Mouse (Mus musculus) splenic B cell, adult 2 months (primary cell): ENCODE results near the gene Sec1.

Source experiments
- DNase-seq: peaks from one replicate; pipeline ENCODE4 v3.0.0-alpha.2; 2011; ENCODE audit warnings: low read depth, low spot score
- H3K27me3 ChIP-seq: 2 replicates; pipeline ENCODE4 v1.6.1; 2012; ENCODE audit warnings: mild to moderate bottlenecking, low read length, moderate library complexity, mixed read lengths; ENCODE audit not compliant: control insufficient read depth, poor library complexity, insufficient read depth, severe bottlenecking
- H3K36me3 ChIP-seq: 2 replicates; pipeline ENCODE4 v1.6.1; 2012; ENCODE audit warnings: mild to moderate bottlenecking, low read length, moderate library complexity, mixed read lengths; ENCODE audit not compliant: control insufficient read depth, poor library complexity, insufficient read depth, severe bottlenecking

The Sec1 gene

DNA sequence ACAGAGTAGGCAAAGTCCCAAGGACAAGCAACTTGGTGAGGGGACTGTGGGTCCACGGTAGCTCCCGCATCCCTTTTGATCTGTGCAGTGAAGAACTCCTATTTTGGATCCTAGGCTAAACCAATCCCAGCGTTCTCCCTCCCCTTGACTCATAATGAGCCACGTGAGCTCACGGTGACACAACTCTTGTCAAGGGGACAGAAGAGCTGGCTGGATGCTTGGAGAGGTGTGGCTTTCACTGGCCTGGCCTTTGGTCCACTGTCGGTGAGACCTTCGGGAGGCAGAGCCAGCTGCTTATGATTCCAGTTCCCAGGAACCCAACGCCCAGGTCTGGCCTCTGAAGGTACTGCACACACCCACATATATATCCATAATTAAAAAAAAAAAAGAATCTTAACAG lies 44.9 kb downstream of the Sec1 start:
- no peak for DNase-seq
- no peaks in the 10 kb centered on the region for H3K36me3 ChIP-seq
- H3K27me3 ChIP-seq: no peaks in the 10 kb centered on the region

DNA sequence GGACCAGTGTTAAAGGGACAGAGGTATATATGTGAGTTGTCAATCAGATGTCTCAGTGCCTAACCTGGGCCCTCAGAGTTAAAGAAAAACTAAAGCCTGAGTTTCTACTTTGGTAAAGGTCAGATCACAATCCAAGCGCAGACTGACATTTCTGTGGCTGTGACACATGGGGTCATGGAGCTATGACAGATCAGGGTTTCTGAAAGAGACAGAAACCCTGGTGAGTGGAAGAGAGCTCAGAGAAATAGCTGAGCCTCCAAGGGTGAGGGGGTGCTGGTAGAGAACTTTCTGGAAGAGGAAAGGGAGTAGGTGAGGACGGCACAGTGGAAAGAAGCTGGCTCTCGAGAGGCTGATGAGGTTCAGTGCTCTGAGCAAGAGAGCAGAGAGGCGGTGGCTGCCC lies 47.5 kb downstream of the Sec1 start:
- DNase-seq: no peak
- H3K27me3 ChIP-seq: no peaks in the 10 kb centered on the region

DNA sequence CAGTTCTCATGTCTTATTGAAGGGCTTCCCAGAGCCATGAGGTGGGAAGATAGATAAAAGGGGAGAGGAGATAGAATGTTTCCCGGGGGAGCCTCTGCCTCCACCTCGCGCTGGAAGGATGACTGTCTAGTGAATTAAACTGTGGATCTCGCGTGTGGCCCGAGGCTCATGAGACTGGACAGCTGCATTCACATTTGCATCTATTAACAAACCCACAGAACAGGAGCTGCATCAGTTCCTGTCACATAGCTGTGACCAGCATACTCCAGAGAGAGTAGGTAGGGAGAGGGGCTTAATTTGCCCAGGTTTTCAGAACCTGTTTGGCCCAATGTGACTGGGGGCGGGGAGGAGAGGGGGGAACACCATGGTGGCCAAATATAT lies 48.6 kb downstream of the Sec1 start:
- H3K27me3 ChIP-seq: no peaks in the 10 kb centered on the region
- H3K36me3 ChIP-seq: no peaks in the 10 kb centered on the region
- DNase-seq: no peak

More for the DNA sequence above, 47.5 kb downstream of the Sec1 start:
- H3K36me3 ChIP-seq: no peaks in the 10 kb centered on the region

GRCm38 (mm10) chr7:45644872-45645590 lies 49.2 kb downstream of the Sec1 start:
- Histone ChIP-seq H3K36me3 (no peaks in the 10 kb centered on the region), H3K27me3 (no peaks in the 10 kb centered on the region)
- DNase-seq: no peak

- DNase-seq: no peak
- Histone ChIP-seq H3K27me3 (no peaks in the 10 kb centered on the region), H3K36me3 (no peaks in the 10 kb centered on the region)
These were observed 50.0 kb downstream of the Sec1 start for GRCm38 (mm10) chr7:45644183-45644582.

GRCm38 (mm10) chr7:45643441-45644178 lies 50.6 kb downstream of the Sec1 start:
- peak; percentile 84 for DNase-seq
- H3K36me3 ChIP-seq: no peaks in the 10 kb centered on the region
- H3K27me3 ChIP-seq: no peaks in the 10 kb centered on the region

- no peaks in the 10 kb centered on the region for H3K27me3 ChIP-seq
- DNase-seq: no peak
- H3K36me3 ChIP-seq: no peaks in the 10 kb centered on the region
These were observed 51.5 kb downstream of the Sec1 start for GRCm38 (mm10) chr7:45642503-45643255.

GRCm38 (mm10) chr7:45642083-45642482 lies 52.1 kb downstream of the Sec1 start:
- no peaks in the 10 kb centered on the region for H3K36me3 ChIP-seq
- H3K27me3 ChIP-seq: no peaks in the 10 kb centered on the region
- no peak for DNase-seq

DNA sequence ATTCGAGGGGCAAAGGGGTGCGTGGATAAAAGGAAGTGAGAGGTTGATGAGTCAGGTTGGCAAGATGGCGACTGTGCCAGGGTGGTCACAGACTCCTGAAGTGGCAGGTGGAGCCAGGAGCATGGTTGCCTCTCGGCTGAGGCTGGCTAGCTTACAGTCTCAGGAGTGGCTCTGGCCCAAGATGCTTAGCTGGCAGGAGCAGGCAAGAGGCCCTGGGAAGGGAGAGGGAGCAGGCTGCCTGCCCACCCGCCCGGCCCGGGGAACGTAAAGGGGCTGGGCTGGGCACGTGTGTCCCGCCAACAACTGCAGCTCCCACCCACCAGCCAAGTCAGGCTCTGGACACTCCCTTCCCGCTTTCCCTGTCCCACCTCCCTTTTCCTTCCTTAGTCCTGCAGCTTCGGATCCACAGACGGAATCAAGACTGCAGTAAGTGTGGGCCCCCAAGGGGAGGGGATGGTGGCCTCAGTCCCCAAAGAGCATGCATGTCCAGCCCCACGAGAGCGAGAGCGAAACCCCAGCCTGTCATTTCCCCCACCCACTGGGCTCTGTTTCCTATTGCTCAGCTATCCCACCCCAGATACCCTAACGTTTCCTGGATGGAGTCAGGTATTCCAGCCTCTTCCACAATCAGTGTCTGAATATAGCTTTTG lies 52.7 kb downstream of the Sec1 start:
- Histone ChIP-seq H3K27me3 (no peaks in the 10 kb centered on the region), H3K36me3 (no peaks in the 10 kb centered on the region)
- DNase-seq: no peak

GRCm38 (mm10) chr7:45640191-45640957 lies 53.8 kb downstream of the Sec1 start:
- Histone ChIP-seq H3K27me3 (no peaks in the 10 kb centered on the region), H3K36me3 (no peaks in the 10 kb centered on the region)
- DNase-seq: no peak

DNA sequence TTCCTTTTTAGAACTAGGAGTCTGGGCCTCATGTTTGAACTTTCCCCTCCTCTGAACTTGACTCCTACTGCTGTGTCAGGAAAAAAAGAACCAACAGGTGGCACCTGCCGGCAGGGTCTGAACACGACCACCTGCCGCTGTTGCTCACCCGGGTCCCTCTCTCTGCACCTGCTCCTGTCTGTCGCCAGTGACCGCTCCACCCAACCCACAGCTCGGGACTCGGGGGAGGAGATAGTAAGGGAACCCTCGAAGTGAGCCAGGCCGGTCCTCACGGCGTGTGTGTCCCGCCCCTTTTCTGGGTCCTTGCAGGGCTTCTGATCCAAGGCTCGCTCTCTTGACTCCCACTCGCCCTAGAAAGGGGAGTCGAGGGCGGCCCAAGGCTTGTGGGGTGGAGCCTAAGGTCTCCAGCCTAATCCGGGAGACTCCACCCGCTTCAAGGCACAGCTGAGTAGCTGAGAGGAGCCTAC lies 54.6 kb downstream of the Sec1 start, which contains the start of gene Mamstr:
Mamstr (plus strand) TSS at position 417 of the 467 bp plus-strand sequence.
- Histone ChIP-seq H3K27me3 (no peaks in the 10 kb centered on the region), H3K36me3 (no peaks in the 10 kb centered on the region)
- no peak for DNase-seq

- no peaks in the 10 kb centered on the region for H3K36me3 ChIP-seq
- DNase-seq: no peak
- H3K27me3 ChIP-seq: no peaks in the 10 kb centered on the region
These were observed 55.4 kb downstream of the Sec1 start for GRCm38 (mm10) chr7:45638623-45639401.

DNA sequence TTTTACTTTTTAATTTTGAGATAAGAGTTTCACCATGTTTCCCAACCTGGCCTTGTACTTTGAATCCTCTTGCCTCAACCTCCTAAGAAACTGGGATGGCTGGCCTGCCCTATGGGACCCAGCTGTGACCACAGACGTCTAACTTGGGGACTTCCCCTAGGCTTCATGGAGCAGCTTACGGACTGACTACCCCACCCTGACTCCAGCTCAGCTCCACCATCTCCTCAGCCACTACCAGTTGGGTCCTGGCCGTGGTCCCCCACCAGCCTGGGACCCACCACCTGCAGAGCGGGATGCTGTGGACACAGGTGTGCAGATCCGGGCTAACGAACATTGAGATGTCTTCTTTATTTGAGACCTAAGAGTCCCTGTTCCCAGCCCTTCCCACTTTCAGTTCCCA lies 56.5 kb downstream of the Sec1 start:
- no peak for DNase-seq
- Histone ChIP-seq H3K27me3 (no peaks in the 10 kb centered on the region), H3K36me3 (no peaks in the 10 kb centered on the region)
